Mouse (Mus musculus) cerebellum, postnatal 14 days (tissue): ENCODE results near the gene Olfr839-ps1.

ENCODE experiments used
- DNase-seq, 2 experiments: peaks; one replicate each; pipeline ENCODE4 v3.0.0; 2021; ENCODE audit warnings: mixed read lengths in 2 of 2

Olfr839-ps1 gene

DNA sequence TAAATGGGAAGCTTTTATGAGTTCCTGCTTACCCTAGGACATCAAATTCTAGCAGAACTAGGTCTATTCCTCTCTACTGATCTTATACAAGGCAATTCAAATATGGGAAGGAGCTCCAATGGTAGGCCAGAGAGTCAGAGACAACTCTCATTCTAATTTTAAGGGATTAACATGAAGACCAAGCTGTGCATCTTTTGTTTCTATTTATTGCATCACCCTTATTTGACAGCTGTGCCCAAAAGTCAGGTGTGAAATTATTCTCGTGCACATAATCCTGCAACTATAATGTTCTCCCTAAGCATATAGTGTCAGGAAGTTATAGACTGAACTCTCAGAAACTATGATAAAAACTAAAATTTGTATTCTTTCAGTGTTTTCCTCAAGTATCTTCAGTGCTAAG, at the start of gene Olfr839-ps1:
Gene Olfr839-ps1 (minus strand): TSS at position 101 of the 400 bp plus-strand sequence.
- DNase-seq = no peak

- no peak for DNase-seq
Observed at GRCm38 (mm10) chr9:19136017-19136416, 41.1 kb downstream of the Olfr839-ps1 start, which contains the start of gene Olfr837. Gene Olfr837 (plus strand): TSS chr9:19136317.

- DNase-seq = no peak
Observed at GRCm38 (mm10) chr9:19120082-19120481, 57.0 kb downstream of the Olfr839-ps1 start, which contains the start of gene Olfr836. Gene Olfr836 (plus strand): TSS chr9:19120382.
